24 mouse cellular contexts compared by ENCODE assay signal in the genomic region with DNA sequence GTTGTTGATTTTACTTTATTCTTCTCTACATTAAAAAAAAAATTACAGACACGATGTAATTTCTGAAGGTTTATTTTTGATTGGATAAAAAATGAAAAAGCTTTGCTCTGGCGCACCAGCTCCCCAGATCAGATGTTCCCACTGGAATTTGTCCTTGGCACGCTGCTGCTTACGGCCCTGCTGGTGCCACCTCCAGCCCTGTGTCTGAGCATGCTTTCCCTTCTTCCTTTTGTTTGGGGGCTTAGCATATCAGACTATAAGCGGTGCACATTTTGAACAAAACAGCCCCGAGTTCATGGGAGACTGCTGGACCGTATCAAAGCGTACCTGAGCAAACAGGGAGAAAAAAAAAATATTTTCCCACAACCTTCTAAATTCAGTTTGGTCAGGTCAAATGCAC.
DNase-seq lines count a peak whose midpoint lies in the region; ATAC-seq and TF ChIP-seq lines count a peak whose summit lies in the region.
"Had no signal": no experiment of that assay in that cellular context is flagged by ENCODE, and none has a peak within 500 bp of the region (broad histone marks: within the 10 kb centered on the region; RNA-seq: fewer than 3 reads in every experiment).

No protein-coding gene starts in this region.

- H3K4me2 ChIP-seq in embryonic facial prominence, embryonic 14.5 days (ENCODE audit: low read depth, low read length), result no peak overlapping the region
- no peak overlapping the region for H3K4me2 ChIP-seq in midbrain, embryonic 11.5 days
- H3K4me2 ChIP-seq in forebrain, embryonic 13.5 days, result no peak overlapping the region
- H3K4me2 ChIP-seq: hindbrain, embryonic 15.5 days; intestine, embryonic 15.5 days; limb, embryonic 13.5 days; liver, embryonic 12.5 days; neural tube, embryonic 15.5 days had no signal

- no peaks in the 10 kb centered on the region for H3K4me1 ChIP-seq in embryonic facial prominence, embryonic 14.5 days (ENCODE audit: control insufficient read depth, insufficient read depth, low read length)
- no peaks in the 10 kb centered on the region for H3K4me1 ChIP-seq in embryonic facial prominence, embryonic 10.5 days
- H3K4me1 ChIP-seq in midbrain, embryonic 11.5 days (ENCODE audit: control insufficient read depth, insufficient read depth, low read length), result no peaks in the 10 kb centered on the region
- no peaks in the 10 kb centered on the region for H3K4me1 ChIP-seq in forebrain, embryonic 13.5 days
- H3K4me1 ChIP-seq: hindbrain, embryonic 15.5 days; intestine, embryonic 15.5 days; liver, embryonic 12.5 days had no signal

- intact Hi-C loops in gastrocnemius, postnatal 36 days (cut with DNase I), result no loop called here

- H3K9ac ChIP-seq in embryonic facial prominence, embryonic 14.5 days (ENCODE audit: low read depth, low read length), result no peak overlapping the region
- H3K9ac ChIP-seq in midbrain, embryonic 11.5 days (ENCODE audit: low read length), result no peak overlapping the region
- no peak overlapping the region for H3K9ac ChIP-seq in forebrain, embryonic 13.5 days
- H3K9ac ChIP-seq: hindbrain, embryonic 15.5 days; intestine, embryonic 15.5 days; limb, embryonic 13.5 days; liver, embryonic 12.5 days; neural tube, embryonic 15.5 days had no signal

- H3K27ac ChIP-seq in embryonic facial prominence, embryonic 14.5 days (replicated peaks; ENCODE audit: low read depth, low read length), result no peak overlapping the region
- no peak overlapping the region for H3K27ac ChIP-seq in embryonic facial prominence, embryonic 10.5 days (replicated peaks)
- H3K27ac ChIP-seq in layer of hippocampus, adult 2 months, result peak overlapping the region; percentile 33; the same call in 1 of the 2 replicates
- H3K27ac ChIP-seq in midbrain, embryonic 11.5 days (ENCODE audit: low read depth, low read length), result no peak overlapping the region
- no peak overlapping the region for H3K27ac ChIP-seq in forebrain, embryonic 13.5 days
- H3K27ac ChIP-seq: heart, adult 2 months; hindbrain, embryonic 15.5 days; intestine, embryonic 15.5 days; limb, embryonic 13.5 days; liver, embryonic 12.5 days; neural tube, embryonic 15.5 days had no signal

- no peak overlapping the region for H3K4me3 ChIP-seq in embryonic facial prominence, embryonic 14.5 days (ENCODE audit: low read depth, low read length)
- no peak overlapping the region for H3K4me3 ChIP-seq in embryonic facial prominence, embryonic 10.5 days
- H3K4me3 ChIP-seq in layer of hippocampus, adult 2 months, result no peak overlapping the region
- H3K4me3 ChIP-seq in midbrain, embryonic 11.5 days (ENCODE audit: low read depth, low read length), result no peak overlapping the region
- no peak overlapping the region for H3K4me3 ChIP-seq in forebrain, embryonic 13.5 days
- H3K4me3 ChIP-seq: heart, adult 2 months; hindbrain, embryonic 15.5 days; intestine, embryonic 15.5 days; limb, embryonic 13.5 days; liver, embryonic 12.5 days; neural tube, embryonic 15.5 days had no signal

- no peaks in the 10 kb centered on the region for H3K36me3 ChIP-seq in embryonic facial prominence, embryonic 14.5 days (ENCODE audit: control insufficient read depth, insufficient read depth, low read length)
- H3K36me3 ChIP-seq in embryonic facial prominence, embryonic 10.5 days (replicated peaks), result no peaks in the 10 kb centered on the region
- no peaks in the 10 kb centered on the region for H3K36me3 ChIP-seq in midbrain, embryonic 11.5 days (ENCODE audit: control insufficient read depth, insufficient read depth, low read length)
- H3K36me3 ChIP-seq in forebrain, embryonic 13.5 days (ENCODE audit: poor library complexity, severe bottlenecking), result no peaks in the 10 kb centered on the region
- H3K36me3 ChIP-seq: G1E; hindbrain, embryonic 15.5 days; intestine, embryonic 15.5 days; limb, embryonic 13.5 days; liver, embryonic 12.5 days; neural tube, embryonic 15.5 days had no signal

- DNase-seq in embryonic facial prominence, embryonic 14.5 days (ENCODE audit: low spot score), result peak; percentile 47
- no peak for DNase-seq in embryonic facial prominence, embryonic 10.5 days (ENCODE audit: low spot score)
- no peak for DNase-seq in layer of hippocampus, adult 2 months (ENCODE audit: low spot score in 2 of 2)
- DNase-seq in layer of hippocampus, adult 9-10 months (ENCODE audit: low spot score), result no peak
- peak; percentile 17 for DNase-seq in adrenal gland, postnatal 25 days
- peak; percentile 73 for DNase-seq in midbrain, embryonic 11.5 days (ENCODE audit: low spot score, missing footprints)
- no peak for DNase-seq in gastrocnemius, postnatal 36 days
- DNase-seq: B cell, adult 2 months; cerebellum, adult 2 months; gastrocnemius, postnatal 14 days; heart, adult 2 months; heart, postnatal 36 days; lung, adult 18-20 months; lung, postnatal 14 days had no signal

- H3K9me3 ChIP-seq in embryonic facial prominence, embryonic 14.5 days (ENCODE audit: control insufficient read depth, low read length), result no peaks in the 10 kb centered on the region
- H3K9me3 ChIP-seq in embryonic facial prominence, embryonic 10.5 days, result no peaks in the 10 kb centered on the region
- H3K9me3 ChIP-seq in midbrain, embryonic 11.5 days (ENCODE audit: control insufficient read depth, low read length), result no peaks in the 10 kb centered on the region
- H3K9me3 ChIP-seq in forebrain, embryonic 13.5 days (replicated peaks), result no peaks in the 10 kb centered on the region
- H3K9me3 ChIP-seq: hindbrain, embryonic 15.5 days; intestine, embryonic 15.5 days; limb, embryonic 13.5 days; neural tube, embryonic 15.5 days had no signal

- WGBS in embryonic facial prominence, embryonic 14.5 days, result 64% methylated on average over 8 of the region's 8 CpGs
- whole genome bisulfite sequencing in embryonic facial prominence, embryonic 10.5 days, result 85% methylated on average over 8 of the region's 8 CpGs
- WGBS in midbrain, embryonic 11.5 days, result 58% methylated on average over 8 of the region's 8 CpGs
- 73% methylated on average over 8 of the region's 8 CpGs for WGBS in forebrain, embryonic 13.5 days

- no peak for TF ChIP-seq CTCF in layer of hippocampus, adult 2 months (conservative IDR thresholded peaks at IDR 0.05)

- ATAC-seq in embryonic facial prominence, embryonic 14.5 days (ENCODE audit: low read depth), result peak; percentile 74; the same call in 1 of the 2 replicates
- ATAC-seq in midbrain, embryonic 11.5 days (ENCODE audit: low FRiP score), result no peak
- ATAC-seq in forebrain, embryonic 13.5 days, result no peak
- ATAC-seq: forebrain, embryonic 16.5 days; intestine, embryonic 15.5 days; liver, embryonic 12.5 days; Patski had no signal

- H3K27me3 ChIP-seq in embryonic facial prominence, embryonic 14.5 days (replicated peaks; ENCODE audit: control insufficient read depth, insufficient read depth, low read length), result no peaks in the 10 kb centered on the region
- no peaks in the 10 kb centered on the region for H3K27me3 ChIP-seq in embryonic facial prominence, embryonic 10.5 days (replicated peaks; ENCODE audit: low read depth, poor library complexity, severe bottlenecking)
- no peaks in the 10 kb centered on the region for H3K27me3 ChIP-seq in midbrain, embryonic 11.5 days (ENCODE audit: control insufficient read depth, insufficient read depth, low read length)
- H3K27me3 ChIP-seq in forebrain, embryonic 13.5 days, result no peaks in the 10 kb centered on the region
- H3K27me3 ChIP-seq: CH12.LX; hindbrain, embryonic 15.5 days; intestine, embryonic 15.5 days; limb, embryonic 13.5 days; liver, embryonic 12.5 days; neural tube, embryonic 15.5 days had no signal

Comparison
In these comparisons a context has a peak if more than half of its experiments do, and no peak if none do; other contexts are left out.
1. DNase-seq: peak in embryonic facial prominence, embryonic 14.5 days (single experiment), adrenal gland, postnatal 25 days (single experiment) and midbrain, embryonic 11.5 days (single experiment); none in embryonic facial prominence, embryonic 10.5 days (single experiment), layer of hippocampus, adult 2 months (0 of 2), layer of hippocampus, adult 9-10 months (single experiment) and gastrocnemius, postnatal 36 days (0 of 2).